Mouse (Mus musculus): ENCODE results near the gene Dab1. TPM values are rescaled to one million over a fixed set of nuclear protein-coding genes. Genes with fewer than 3 reads are reported as not detected.

Gene Dab1
- polyA plus RNA-seq, 1 experiment from 2014 or later, result 77.5 TPM

- Histone ChIP-seq H3K36me3 (ENCODE audit: control insufficient read depth, insufficient read depth, low read length) (no peaks in the 10 kb centered on the region), H3K4me3 (ENCODE audit: low read length) (no peak overlapping the region), H3K9me3 (ENCODE audit: control insufficient read depth, low read length) (no peaks in the 10 kb centered on the region), H3K4me1 (ENCODE audit: control insufficient read depth, insufficient read depth, low read depth, low read length) (peaks cover 5% of the 10 kb centered on the region; the same call in 1 of the 2 replicates), H3K27ac (ENCODE audit: low read depth, low read length) (no peak overlapping the region), H3K4me2 (ENCODE audit: low read length) (no peak overlapping the region), H3K9ac (ENCODE audit: low read depth, low read length) (no peak overlapping the region), H3K27me3 (replicated peaks; ENCODE audit: control insufficient read depth, insufficient read depth, low read length) (no peaks in the 10 kb centered on the region)
- 55% methylated on average over 13 of the region's 13 CpGs for WGBS
- no peak for ATAC-seq
Observed at GRCm38 (mm10) chr4:104113209-104114005, 494.2 kb downstream of the Dab1 start.

DNA sequence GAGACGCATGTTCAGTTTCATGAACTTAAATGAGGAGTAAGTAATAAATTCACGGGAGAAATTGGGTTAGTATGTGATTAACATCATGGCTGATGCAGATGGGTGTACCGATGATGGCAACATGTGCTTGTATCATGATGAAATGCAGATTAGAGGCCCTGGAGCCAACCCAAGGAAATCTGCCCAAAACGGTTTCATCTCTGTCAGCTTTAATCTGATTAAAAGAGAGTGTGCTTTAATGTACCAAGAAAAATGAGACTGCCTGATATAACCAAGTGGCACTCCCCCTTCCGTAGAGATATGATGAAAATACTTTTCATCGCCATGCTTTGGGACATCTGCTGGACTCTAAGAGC, 494.8 kb downstream of the Dab1 start:
- Histone ChIP-seq H3K9me3 (ENCODE audit: control insufficient read depth, low read length) (no peaks in the 10 kb centered on the region), H3K4me1 (ENCODE audit: control insufficient read depth, insufficient read depth, low read depth, low read length) (peaks cover 5% of the 10 kb centered on the region; the same call in 1 of the 2 replicates), H3K27me3 (replicated peaks; ENCODE audit: control insufficient read depth, insufficient read depth, low read length) (no peaks in the 10 kb centered on the region), H3K4me2 (ENCODE audit: low read length) (no peak overlapping the region), H3K36me3 (ENCODE audit: control insufficient read depth, insufficient read depth, low read length) (no peaks in the 10 kb centered on the region), H3K27ac (ENCODE audit: low read depth, low read length) (no peak overlapping the region), H3K9ac (ENCODE audit: low read depth, low read length) (no peak overlapping the region), H3K4me3 (ENCODE audit: low read length) (no peak overlapping the region)
- ATAC-seq, result no peak
- WGBS, result 57% methylated on average over 6 of the region's 6 CpGs

DNA sequence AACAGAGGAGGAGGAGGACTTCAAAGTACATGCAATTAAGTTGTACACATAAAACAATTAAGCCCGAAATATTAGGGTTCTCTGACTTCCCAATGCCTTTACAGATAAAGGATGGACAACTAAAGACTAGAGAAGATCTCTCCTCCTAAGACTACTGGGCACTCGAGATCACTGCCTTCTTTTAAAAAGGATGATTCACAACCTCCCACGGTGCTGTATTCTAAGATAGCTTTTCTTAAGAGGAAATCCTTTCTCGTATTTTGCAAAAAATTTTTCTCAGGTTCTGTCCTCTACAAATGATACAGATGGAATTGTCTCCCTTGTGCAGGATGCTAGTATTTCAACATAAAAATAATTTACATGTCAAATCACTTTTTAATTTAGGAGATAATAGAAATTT, 500.9 kb downstream of the Dab1 start:
- Histone ChIP-seq H3K27ac (ENCODE audit: low read depth, low read length) (no peak overlapping the region), H3K36me3 (ENCODE audit: control insufficient read depth, insufficient read depth, low read length) (no peaks in the 10 kb centered on the region), H3K9ac (ENCODE audit: low read depth, low read length) (no peak overlapping the region), H3K9me3 (ENCODE audit: control insufficient read depth, low read length) (no peaks in the 10 kb centered on the region), H3K4me1 (ENCODE audit: control insufficient read depth, insufficient read depth, low read depth, low read length) (no peaks in the 10 kb centered on the region), H3K4me2 (ENCODE audit: low read length) (no peak overlapping the region), H3K27me3 (replicated peaks; ENCODE audit: control insufficient read depth, insufficient read depth, low read length) (no peaks in the 10 kb centered on the region), H3K4me3 (ENCODE audit: low read length) (no peak overlapping the region)
- WGBS, result 79% methylated on average over 4 of the region's 4 CpGs
- ATAC-seq, result no peak

GRCm38 (mm10) chr4:104121959-104122358, 502.8 kb downstream of the Dab1 start:
- Histone ChIP-seq H3K9me3 (ENCODE audit: control insufficient read depth, low read length) (no peaks in the 10 kb centered on the region), H3K27me3 (replicated peaks; ENCODE audit: control insufficient read depth, insufficient read depth, low read length) (no peaks in the 10 kb centered on the region)
- ATAC-seq, result no peak

DNA sequence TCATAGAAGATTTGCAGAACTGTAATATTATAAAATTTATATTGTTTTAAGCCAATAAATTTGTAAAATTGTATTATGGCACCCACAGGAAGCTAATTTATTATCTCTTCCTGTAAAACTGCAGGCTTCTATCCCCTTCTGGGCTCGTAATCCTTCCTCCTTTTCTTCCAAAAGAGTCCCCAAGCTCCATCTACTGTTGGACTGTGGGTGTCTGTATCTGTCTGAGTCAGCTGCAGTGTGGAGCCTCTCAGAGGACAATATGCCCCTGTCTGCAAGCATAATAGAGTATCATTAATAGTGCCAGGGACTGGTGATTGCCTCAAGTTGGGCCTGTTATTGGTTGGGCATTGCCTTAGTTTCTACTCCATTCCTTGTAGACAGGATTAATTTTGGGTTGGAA, 503.2 kb downstream of the Dab1 start:
- Histone ChIP-seq H3K36me3 (ENCODE audit: control insufficient read depth, insufficient read depth, low read length) (no peaks in the 10 kb centered on the region), H3K9ac (ENCODE audit: low read depth, low read length) (no peak overlapping the region), H3K27me3 (replicated peaks; ENCODE audit: control insufficient read depth, insufficient read depth, low read length) (no peaks in the 10 kb centered on the region), H3K4me1 (ENCODE audit: control insufficient read depth, insufficient read depth, low read depth, low read length) (no peaks in the 10 kb centered on the region), H3K27ac (ENCODE audit: low read depth, low read length) (no peak overlapping the region), H3K4me3 (ENCODE audit: low read length) (no peak overlapping the region), H3K9me3 (ENCODE audit: control insufficient read depth, low read length) (no peaks in the 10 kb centered on the region), H3K4me2 (ENCODE audit: low read length) (no peak overlapping the region)
- no peak for ATAC-seq
- 73% methylated on average over 1 of the region's 1 CpGs for WGBS

More at GRCm38 (mm10) chr4:104121959-104122358, 502.8 kb downstream of the Dab1 start:
- H3K4me1 ChIP-seq (ENCODE audit: control insufficient read depth, insufficient read depth, low read depth, low read length), result no peaks in the 10 kb centered on the region
- 75% methylated on average over 5 of the region's 5 CpGs for WGBS
- H3K4me3 ChIP-seq (ENCODE audit: low read length), result no peak overlapping the region
- no peak overlapping the region for H3K4me2 ChIP-seq (ENCODE audit: low read length)
- no peak overlapping the region for H3K9ac ChIP-seq (ENCODE audit: low read depth, low read length)
- no peak overlapping the region for H3K27ac ChIP-seq (ENCODE audit: low read depth, low read length)
- no peaks in the 10 kb centered on the region for H3K36me3 ChIP-seq (ENCODE audit: control insufficient read depth, insufficient read depth, low read length)

DNA sequence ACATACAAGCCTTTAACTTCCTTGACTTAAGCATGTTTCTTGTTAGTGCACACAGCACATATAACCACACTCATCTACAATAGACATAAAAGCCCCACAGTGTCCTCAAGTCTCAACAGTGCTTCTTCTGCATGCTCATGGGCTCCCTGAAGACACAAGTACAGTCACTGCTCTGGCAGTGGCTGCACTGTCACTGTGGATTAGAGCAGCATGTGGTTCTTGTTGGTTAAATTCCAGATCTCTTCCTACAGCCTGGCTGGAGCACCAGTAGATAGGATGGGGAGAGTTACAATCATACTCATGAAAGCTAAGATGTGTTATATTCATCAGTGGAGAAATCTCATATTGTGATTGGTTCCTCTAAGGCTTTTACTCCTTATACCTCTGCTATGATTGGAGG, 534.5 kb downstream of the Dab1 start:
- H3K4me1 ChIP-seq (ENCODE audit: control insufficient read depth, insufficient read depth, low read depth, low read length), result no peaks in the 10 kb centered on the region
- no peak overlapping the region for H3K4me2 ChIP-seq (ENCODE audit: low read length)
- no peaks in the 10 kb centered on the region for H3K36me3 ChIP-seq (ENCODE audit: control insufficient read depth, insufficient read depth, low read length)
- H3K9ac ChIP-seq (ENCODE audit: low read depth, low read length), result no peak overlapping the region
- H3K27ac ChIP-seq (ENCODE audit: low read depth, low read length), result no peak overlapping the region
- no peak overlapping the region for H3K4me3 ChIP-seq (ENCODE audit: low read length)
- ATAC-seq, result no peak
- H3K9me3 ChIP-seq (ENCODE audit: control insufficient read depth, low read length), result no peaks in the 10 kb centered on the region
- no peaks in the 10 kb centered on the region for H3K27me3 ChIP-seq (replicated peaks; ENCODE audit: control insufficient read depth, insufficient read depth, low read length)

- Histone ChIP-seq H3K4me3 (ENCODE audit: low read length) (no peak overlapping the region), H3K27ac (ENCODE audit: low read depth, low read length) (no peak overlapping the region), H3K27me3 (replicated peaks; ENCODE audit: control insufficient read depth, insufficient read depth, low read length) (no peaks in the 10 kb centered on the region), H3K9ac (ENCODE audit: low read depth, low read length) (no peak overlapping the region), H3K36me3 (ENCODE audit: control insufficient read depth, insufficient read depth, low read length) (no peaks in the 10 kb centered on the region), H3K4me2 (ENCODE audit: low read length) (no peak overlapping the region), H3K4me1 (ENCODE audit: control insufficient read depth, insufficient read depth, low read depth, low read length) (no peaks in the 10 kb centered on the region), H3K9me3 (ENCODE audit: control insufficient read depth, low read length) (peaks cover 2% of the 10 kb centered on the region; the same call in 1 of the 2 replicates)
- ATAC-seq, result no peak
- WGBS, result 68% methylated on average over 3 of the region's 3 CpGs
Observed at GRCm38 (mm10) chr4:104178067-104178466, 558.9 kb downstream of the Dab1 start.

- no peaks in the 10 kb centered on the region for H3K36me3 ChIP-seq (ENCODE audit: control insufficient read depth, insufficient read depth, low read length)
- H3K4me3 ChIP-seq (ENCODE audit: low read length), result no peak overlapping the region
- WGBS, result 58% methylated on average over 4 of the region's 4 CpGs
- ATAC-seq, result no peak
- H3K27ac ChIP-seq (ENCODE audit: low read depth, low read length), result no peak overlapping the region
- no peak overlapping the region for H3K9ac ChIP-seq (ENCODE audit: low read depth, low read length)
- H3K4me2 ChIP-seq (ENCODE audit: low read length), result no peak overlapping the region
- H3K4me1 ChIP-seq (ENCODE audit: control insufficient read depth, insufficient read depth, low read depth, low read length), result no peaks in the 10 kb centered on the region
- no peaks in the 10 kb centered on the region for H3K27me3 ChIP-seq (replicated peaks; ENCODE audit: control insufficient read depth, insufficient read depth, low read length)
- no peaks in the 10 kb centered on the region for H3K9me3 ChIP-seq (ENCODE audit: control insufficient read depth, low read length)
Observed at GRCm38 (mm10) chr4:104186311-104186710, 567.2 kb downstream of the Dab1 start.

GRCm38 (mm10) chr4:104198635-104199034, 579.5 kb downstream of the Dab1 start:
- Histone ChIP-seq H3K4me1 (ENCODE audit: control insufficient read depth, insufficient read depth, low read depth, low read length) (0 out of 2 replicates have a peak, but pooled peaks cover 3% of the 10 kb centered on the region), H3K4me3 (ENCODE audit: low read length) (no peak overlapping the region), H3K4me2 (ENCODE audit: low read length) (no peak overlapping the region), H3K27ac (ENCODE audit: low read depth, low read length) (no peak overlapping the region), H3K9ac (ENCODE audit: low read depth, low read length) (no peak overlapping the region), H3K9me3 (ENCODE audit: control insufficient read depth, low read length) (no peaks in the 10 kb centered on the region), H3K27me3 (replicated peaks; ENCODE audit: control insufficient read depth, insufficient read depth, low read length) (no peaks in the 10 kb centered on the region), H3K36me3 (ENCODE audit: control insufficient read depth, insufficient read depth, low read length) (no peaks in the 10 kb centered on the region)
- 85% methylated on average over 8 of the region's 8 CpGs for WGBS
- ATAC-seq, result no peak
